Mouse (Mus musculus) left cerebral cortex, postnatal 14 days (tissue): ENCODE data around the gene Platr17. TPM values are rescaled to one million over a fixed set of nuclear protein-coding genes. Genes with fewer than 3 reads are reported as not detected.

Experiments
- DNase-seq, 2 experiments: peaks; one replicate each; pipeline ENCODE4 v3.0.0; 2021 to 2022; ENCODE audit warnings: low spot score in 2 of 2, mixed read lengths in 1 of 2
- intact Hi-C: fragments of 180-260 bp; cut with DNase I; formaldehyde crosslinking; loops from one replicate; pipeline ENCODE4 v1.15.1; 2025
- total RNA-seq, 2 experiments: library from RNA; stranded (reverse); gene quantifications; 2 replicates each; pipeline ENCODE4 v1.2.3; 2021

Gene Platr17
- total RNA-seq, 2 experiments from 2014 or later = not detected

DNA sequence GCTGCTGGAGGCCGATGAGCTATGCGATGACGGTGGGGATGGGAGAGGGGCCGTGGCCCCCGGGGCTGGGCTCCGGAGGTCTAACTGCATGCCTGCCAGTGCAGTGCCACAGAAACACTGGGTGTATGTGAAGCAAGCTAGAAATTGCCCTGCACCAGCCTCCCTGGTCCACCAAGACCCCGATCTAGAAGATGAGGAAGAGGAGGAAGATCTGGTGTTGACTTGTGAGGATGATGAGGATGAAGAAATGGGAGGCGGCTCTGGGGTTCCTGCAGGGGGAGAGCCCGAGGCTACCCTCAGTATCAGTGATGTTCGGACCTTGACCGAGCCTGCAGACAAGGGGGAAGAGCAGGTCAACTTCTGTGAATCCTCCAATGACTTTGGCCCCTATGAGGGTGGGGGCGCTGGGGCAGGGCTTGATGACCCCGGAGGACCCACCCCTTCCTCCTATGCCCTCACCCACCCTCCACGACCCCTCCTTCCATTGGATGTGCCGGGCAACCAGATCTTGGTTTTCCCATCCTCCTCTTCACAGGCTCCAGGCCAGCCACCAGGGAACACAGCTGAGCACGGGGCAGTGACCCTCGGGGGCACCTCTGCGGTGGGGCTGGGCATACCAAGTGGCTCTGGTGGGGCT lies 12.8 kb downstream of the Platr17 start:
- peak in 1 of 2 experiments; percentile 3 for DNase-seq
- intact Hi-C loops = no loop called here

DNA sequence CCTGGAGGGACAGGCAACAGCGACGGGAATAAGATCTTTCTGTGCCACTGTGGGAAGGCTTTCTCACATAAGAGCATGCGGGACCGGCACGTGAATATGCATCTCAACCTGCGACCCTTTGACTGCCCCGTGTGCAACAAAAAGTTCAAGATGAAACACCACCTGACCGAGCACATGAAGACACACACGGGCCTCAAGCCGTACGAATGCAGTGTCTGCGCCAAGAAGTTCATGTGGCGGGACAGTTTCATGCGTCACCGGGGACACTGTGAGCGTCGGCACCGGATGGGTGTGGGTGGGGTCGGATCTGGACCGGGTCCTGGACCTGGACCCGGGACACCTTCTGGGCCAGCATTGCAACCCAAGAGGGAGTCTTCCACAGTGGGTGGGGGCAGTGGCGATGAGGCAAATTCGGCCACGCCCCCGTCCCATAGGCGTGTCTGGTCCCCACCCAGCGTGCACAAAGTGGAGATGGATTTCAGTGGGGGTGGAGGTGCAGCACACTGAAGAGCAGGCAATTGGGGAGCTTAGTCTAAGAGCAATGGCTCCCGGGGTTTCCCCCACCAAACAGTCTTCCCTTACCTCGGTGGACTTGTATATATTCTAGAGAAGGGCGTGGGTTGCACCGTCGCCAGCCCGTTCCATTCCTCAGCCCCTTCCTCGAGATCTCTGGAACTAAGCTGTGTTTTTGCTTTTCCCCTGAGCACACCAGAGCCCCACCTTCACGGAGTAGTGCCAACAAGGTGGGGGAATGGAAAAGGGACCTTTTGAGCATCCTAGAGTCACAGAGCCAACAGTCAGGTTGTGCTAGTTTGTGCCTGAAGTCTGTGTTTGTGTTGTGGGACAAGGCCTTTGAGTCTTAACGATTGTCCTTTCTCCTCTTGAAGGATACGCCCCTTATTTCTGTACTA lies 13.6 kb downstream of the Platr17 start:
- intact Hi-C loops = no loop called here
- peak in 1 of 2 experiments; percentile 7 for DNase-seq

DNA sequence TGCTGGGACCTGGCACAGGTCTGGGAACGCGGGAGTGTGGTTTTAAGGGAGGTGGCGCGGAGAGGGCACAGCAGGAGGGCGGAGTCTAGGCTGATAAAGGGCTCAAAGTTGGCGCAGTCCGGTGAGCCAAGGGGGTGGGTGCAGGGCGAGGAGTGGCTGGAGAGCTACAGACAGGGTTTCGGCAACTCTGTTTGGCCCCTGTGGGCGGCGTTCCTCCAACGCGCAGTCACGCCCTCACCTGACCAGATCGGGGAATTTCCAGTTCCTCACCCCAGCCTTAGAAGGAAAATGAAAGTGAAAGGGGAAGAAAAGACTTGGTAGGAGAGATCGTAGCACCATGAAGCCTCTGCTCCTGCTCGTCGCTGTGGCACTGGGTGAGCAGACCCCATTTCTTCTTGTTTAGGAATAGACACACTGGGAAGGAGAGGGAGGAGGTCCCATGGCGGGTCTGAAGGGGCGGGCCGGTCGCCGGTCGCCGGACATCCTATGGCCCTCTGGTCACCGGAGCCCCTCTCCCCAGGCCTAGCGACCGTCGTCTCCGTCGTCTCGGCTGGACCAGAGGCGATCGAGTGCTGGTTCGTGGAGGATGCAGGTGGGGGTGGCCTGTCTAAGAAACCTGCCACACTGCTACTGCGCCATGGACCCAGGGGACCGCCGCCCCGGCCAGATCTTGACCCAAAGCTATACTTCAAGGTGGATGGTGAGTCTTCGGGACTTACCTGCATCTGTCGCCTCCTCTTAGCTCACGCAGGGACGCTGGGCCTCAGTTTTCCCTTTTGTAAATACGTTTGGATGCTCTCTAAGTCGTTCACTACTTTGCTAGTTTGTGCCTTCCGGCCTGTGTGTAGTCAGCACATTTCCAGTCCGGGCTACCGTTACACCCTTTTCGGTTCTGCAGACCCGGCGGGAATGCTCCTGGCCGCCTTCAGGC lies 14.7 kb downstream of the Platr17 start:
- intact Hi-C loops = no loop called here
- peak in 1 of 2 experiments; percentile 46 for DNase-seq

DNA sequence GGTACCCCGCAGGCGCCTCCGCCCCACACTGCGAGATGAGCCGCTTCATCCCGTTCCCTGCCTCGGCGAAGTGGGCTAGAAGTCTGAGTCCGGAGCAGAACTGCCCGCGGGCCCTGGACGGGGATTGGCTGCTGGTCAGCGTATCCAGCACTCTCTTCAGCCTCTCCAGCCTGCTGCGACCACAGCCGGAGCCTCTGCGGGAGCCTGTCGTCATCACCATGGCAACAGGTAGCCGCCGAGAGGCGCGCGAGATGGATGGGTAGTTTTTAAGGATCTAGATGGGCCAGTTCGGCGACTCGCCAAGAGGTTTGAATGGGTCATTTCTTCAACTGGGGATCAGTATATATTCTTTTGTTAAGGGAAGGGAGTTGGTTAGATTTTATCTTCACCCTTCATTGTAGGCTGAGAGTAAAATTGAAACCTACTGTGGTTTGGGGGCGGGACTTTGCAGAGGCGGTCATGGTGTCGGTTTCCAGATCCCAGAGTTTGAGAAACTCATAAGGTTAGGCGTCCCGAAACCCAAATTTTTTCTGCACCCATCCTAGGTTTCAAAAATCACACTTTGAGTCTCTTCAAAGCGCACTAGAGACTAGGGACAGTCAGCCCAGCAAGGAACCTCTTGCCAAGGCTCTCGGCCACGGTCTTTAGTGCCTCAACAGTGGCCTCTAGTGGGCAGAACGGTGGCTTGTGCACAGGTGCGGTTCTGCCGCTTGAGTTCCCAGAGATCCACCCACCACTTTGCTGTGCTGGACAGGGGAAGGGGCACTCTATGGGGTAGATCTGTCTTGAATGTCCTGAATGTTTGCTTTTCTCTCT lies 15.6 kb downstream of the Platr17 start:
- intact Hi-C loops = no loop called here

DNA sequence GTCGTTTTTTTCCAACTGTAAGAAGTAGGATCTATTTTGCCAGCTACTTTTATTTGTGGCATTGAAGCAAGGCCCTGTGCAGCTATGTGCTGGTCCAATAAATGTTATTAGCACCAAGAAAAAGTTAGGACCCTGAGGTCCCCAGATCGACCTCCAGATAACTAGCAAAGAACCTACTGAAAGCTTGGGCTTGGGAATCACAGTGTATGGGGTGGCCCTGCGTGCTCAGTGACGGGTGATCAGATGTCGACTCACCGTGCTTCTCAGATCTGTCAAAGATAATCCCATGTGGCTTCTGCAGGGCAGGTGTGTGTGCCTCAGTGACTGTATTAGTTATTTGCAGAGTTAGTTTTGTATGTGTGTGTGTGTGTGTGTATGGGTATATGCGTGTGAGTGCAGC lies 16.4 kb downstream of the Platr17 start:
- no peak for DNase-seq

More for the DNA sequence above, 15.6 kb downstream of the Platr17 start:
- DNase-seq = peak; percentile 80 to 83

DNA sequence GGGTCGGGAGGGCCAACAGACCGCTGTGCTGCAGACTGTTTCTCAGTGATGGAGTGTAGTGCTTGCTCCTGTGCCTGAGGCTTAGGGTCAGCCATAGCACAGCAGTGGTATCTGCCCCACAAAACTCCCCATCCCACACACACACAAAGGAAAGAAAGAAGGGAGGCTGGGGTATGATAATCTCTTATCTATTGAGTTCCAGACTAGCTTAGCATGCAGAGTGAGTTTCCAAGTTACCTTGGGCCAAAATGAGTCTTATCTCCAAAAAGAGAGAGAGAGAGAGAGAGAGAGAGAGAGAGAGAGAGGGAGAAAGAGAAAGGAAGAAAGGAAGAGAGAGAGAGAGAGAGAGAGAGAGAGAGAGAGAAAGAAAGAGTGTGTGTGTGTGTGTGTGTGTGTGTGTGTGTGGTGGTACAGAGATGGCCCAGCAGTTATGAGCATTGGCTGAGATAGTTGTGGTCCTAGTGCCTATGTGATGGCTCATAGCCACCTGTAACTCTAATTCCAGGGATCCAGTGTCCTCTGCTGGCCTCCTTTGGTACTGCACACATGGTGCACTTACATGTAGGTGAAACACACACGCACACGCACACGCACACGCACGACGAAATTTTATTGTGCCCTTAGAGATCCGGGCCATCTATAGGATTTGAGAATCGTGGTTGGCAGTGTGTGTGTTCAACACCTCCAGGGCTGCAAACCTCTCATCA lies 19.8 kb downstream of the Platr17 start:
- intact Hi-C loops = no loop called here

More for the DNA sequence above, 16.4 kb downstream of the Platr17 start:
- intact Hi-C loops = no loop called here

DNA sequence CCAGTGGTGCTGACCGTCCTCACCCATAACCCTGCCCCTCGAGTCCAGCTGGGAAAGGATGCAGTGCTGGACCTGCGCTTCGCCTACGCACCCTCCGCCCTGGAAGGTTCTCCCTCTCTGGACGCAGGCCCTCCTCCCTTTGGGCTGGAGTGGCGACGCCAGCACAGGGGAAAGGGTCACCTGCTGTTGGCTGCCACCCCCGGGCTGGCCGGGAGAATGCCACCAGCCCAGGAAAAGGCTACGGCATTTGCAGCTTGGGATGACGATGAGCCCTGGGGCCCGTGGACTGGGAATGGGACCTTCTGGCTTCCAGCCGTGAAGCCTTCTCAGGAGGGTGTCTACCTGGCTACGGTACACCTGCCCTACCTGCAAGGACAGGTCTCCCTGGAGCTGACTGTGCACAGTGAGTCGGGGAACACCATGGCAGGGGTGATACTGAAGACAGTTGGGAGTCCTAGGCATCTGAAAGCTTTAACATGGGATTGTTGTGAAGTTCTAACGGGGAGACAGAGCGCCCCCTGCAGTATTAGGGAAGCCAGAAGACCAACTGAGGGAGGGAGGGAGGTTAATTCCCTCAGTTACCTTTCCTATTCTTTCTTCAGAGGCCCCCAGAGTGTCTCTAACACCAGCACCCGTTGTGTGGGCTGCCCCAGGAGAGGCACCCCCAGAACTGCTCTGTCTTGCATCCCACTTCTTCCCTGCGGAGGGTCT lies 20.6 kb downstream of the Platr17 start:
- intact Hi-C loops = no loop called here
- DNase-seq = no peak

More for the DNA sequence above, 19.8 kb downstream of the Platr17 start:
- peak in 1 of 2 experiments; percentile 78 for DNase-seq

DNA sequence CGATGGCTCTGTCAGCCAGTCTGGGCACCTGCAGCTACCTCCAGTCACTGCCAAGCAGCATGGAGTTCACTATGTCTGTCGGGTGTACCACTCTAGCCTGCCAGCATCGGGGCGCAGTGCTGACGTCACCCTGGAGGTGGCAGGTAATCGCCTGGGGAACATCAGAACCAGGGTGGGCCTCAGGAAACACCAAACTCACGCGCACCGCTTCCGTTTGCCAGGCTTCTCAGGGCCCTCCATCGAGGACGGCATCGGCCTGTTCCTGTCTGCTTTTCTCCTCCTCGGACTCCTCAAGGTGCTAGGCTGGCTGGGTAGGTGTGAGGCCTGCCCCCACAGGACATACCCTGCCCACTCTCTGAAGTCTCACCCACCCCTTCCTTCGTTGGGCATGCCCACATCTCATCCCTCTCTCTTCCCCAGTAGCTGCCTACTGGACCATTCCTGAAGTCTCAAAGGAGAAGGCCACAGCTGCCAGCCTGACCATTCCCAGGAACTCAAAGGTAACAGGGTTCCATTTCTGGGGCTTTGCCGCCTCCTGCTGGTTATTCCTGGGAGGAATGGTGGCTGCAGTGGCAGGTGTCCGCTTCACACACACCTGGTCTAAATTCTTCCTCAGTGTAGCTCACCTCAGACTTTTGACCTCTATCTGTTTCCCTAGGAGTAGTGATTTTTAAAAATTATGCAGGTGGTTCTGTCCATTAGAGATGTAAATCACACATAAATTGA lies 21.4 kb downstream of the Platr17 start:
- intact Hi-C loops = no loop called here

DNA sequence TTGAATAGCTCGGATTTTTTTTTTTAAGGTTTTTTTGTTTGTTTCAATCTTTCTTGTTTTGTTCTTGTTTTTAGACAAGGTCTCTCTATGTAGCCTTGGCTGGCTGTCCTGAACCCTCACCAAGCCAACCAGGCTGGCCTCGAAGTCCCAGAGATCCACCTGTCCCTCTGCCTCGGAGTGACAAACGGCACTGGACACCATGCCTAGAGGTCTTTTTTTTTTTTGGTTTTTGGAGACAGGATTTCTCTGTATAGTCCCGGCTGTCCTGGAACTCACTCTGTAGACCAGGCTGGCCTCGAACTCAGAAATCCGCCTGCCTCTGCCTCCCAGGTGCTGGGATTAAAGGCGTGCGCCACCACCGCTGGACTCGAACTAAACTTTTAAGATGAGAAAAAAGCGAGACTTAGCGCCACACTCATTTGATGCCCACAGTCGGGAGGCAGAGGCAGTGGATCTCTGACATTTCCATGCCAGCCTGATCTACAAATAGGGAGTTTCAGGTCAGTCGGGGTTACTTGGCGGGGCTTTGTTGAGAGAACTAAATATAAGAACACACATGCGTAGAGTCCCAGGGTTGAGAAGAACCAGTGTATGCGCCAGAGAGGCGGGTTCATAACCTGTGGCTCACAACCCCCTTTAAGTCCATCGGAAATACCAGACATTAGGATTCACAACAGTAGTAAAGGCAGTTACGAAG lies 23.5 kb downstream of the Platr17 start:
- intact Hi-C loops = no loop called here
- DNase-seq = no peak

More for the DNA sequence above, 21.4 kb downstream of the Platr17 start:
- DNase-seq = no peak

DNA sequence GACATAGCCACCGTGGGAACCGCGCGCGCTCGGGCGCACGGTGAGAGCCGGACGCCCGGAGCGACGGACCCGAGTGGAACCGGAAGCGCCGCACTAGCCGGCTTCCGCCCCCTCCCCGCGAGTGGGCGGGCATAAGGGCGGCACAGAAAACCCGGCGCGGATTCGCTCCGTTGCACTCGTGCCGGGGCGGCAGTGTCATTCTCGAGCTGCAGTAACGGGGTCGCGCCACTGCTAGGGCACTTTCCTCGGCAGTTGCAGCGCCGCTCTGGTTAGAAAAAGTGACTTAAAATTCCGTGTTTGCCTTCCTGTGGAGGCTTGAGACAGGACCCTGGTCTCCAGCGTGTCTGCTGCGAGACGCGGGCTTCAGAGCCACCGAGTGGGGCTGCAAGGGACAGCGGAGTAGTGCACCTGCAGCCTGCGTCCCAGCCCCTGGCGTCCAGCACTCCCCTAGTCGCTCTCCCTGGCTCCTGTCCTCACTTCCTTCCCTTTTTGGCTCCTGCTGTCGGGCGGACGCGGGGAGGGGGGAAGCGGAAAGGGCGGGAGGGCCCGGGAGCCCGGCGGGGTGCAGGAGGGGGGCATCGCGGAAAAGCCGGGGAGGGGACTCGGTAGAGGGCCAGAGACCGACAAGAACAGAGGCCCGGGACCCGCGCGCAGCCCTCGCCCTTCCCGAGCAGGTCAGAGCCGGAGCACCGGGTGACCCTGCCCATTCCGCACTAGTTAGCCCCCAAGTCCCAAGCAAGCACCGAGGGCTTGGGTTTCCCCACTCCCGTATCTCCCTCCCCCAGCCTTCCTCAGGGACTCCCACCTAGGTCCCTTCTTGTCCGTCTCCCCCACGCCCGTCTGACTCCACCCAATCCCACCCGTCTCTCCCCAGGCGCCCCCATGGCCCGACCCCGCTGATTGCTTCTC lies 24.7 kb downstream of the Platr17 start, which contains the start of gene Rgl2:
Gene Rgl2 (plus strand): TSS at position 173 of the 909 bp plus-strand sequence.
- intact Hi-C loops = no loop called here
- peak; percentile 95 to 96 for DNase-seq

DNA sequence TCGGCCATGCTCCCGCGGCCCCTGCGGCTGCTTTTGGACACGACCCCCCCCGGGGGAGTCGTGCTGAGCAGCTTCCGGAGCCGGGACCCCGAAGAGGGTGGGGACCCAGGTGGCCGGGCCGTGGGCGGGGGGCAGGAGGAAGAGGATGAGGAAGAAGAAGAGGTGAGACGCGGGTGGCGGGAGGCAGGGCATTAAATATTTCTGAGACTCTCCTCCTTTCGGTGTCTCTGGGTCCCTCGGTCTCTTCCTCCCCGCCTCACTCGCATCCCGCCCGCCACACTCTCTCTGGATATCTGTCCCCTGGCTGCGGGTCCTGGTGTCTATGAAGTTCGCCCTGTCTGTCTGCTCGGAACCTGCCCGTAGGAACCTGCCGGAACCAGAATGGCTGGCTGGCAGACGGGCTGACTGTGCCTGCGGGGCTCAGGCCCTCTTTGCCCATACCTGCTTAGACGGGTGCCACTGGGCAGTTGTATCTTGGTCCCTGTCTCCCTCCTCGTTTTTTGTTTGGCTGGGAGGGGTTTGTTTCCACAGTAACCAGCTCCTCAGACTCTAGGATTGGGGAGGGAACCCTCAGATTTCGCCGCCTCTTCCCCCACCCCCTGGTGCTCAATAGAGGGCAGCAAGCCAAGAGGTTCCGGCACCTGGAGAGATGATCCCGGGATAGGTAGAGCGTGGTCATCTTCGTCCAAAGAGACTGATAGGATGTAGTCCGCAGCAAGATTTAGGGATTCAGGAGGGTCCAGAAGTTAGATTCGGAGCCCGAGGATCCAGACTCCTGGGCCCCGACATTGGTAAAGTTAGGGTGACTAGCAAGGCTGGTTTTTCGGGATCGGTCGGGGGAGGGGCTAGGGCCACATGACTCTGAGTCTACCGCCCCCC lies 25.6 kb downstream of the Platr17 start:
- peak; percentile 54 to 65 for DNase-seq
- intact Hi-C loops = no loop called here

DNA sequence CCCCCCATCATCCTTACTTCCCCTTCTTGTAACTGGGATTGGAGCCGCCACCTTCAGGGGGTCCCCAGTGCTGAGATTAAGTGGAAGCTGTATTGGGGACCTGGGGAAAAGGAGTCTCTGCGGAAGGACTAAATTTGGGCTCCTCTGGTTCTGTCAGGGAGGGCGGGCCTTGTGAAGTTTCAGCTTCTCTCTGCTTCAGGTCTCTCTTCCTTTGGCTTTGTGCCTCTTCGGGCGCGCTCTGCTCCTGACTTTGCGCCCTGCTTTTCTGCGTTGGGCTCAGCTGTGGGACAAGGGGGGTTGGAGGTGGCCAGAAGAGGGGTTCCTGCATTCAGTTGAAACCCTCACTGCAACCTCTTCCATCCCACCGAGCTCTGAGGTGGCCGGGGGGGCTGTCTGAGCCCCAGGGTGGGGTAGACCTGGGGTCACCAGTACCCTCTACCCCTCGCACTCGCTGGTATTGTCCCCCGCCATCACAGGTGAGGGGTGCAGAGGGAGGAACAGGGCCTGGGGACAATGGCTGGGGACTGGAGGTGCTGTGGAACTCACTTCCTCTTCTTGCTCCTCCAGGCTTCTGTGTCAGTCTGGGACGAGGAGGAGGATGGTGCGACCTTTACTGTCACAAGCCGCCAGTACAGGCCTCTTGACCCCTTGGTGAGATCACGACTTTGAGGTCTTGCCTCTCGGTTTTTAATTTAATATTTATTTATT lies 26.4 kb downstream of the Platr17 start:
- DNase-seq = no peak
- intact Hi-C loops = no loop called here

DNA sequence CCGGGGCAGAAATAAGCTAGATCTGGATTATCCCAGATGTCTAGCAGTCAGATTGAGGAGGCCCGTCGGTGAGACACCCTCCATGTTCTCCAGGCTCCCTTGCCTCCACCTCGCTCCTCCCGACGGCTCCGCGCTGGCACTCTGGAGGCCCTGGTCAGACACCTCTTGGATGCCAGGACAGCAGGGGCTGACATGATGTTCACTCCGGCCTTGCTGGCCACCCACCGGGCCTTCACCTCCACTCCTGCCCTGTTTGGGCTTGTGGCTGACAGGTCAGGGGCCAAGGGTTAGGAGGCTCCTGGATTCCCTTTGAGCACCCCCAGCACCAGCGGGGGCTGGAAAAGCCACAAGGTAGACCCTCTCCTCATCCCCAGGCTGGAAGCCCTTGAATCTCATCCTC lies 27.0 kb downstream of the Platr17 start:
- DNase-seq = no peak
- intact Hi-C loops = no loop called here

DNA sequence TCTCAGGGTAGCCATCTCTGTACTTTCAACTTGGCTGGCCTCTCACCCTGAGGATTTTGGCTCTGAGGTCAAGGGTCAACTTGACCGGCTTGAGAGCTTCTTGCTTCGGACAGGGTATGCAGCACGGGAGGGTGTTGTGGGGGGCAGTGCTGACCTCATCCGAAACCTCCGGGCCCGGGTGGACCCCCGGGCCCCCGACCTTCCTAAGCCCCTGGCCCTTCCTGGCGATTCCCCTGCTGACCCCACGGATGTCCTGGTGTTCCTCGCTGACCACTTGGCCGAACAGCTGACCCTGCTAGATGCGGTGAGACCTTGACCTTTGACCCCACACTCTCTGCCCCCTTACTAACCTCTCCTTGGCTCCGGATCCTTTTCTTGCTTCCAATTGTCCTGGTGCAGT lies 27.5 kb downstream of the Platr17 start:
- intact Hi-C loops = no loop called here

More for the DNA sequence above, 27.5 kb downstream of the Platr17 start:
- no peak for DNase-seq
